Mouse (Mus musculus): ENCODE results near the gene Usp28.
"Not testable (repeated sequence)": the region's sequence is repeated elsewhere in the genome, so short reads cannot be mapped to it uniquely, and the experiment has no call there.

The Usp28 gene

DNA sequence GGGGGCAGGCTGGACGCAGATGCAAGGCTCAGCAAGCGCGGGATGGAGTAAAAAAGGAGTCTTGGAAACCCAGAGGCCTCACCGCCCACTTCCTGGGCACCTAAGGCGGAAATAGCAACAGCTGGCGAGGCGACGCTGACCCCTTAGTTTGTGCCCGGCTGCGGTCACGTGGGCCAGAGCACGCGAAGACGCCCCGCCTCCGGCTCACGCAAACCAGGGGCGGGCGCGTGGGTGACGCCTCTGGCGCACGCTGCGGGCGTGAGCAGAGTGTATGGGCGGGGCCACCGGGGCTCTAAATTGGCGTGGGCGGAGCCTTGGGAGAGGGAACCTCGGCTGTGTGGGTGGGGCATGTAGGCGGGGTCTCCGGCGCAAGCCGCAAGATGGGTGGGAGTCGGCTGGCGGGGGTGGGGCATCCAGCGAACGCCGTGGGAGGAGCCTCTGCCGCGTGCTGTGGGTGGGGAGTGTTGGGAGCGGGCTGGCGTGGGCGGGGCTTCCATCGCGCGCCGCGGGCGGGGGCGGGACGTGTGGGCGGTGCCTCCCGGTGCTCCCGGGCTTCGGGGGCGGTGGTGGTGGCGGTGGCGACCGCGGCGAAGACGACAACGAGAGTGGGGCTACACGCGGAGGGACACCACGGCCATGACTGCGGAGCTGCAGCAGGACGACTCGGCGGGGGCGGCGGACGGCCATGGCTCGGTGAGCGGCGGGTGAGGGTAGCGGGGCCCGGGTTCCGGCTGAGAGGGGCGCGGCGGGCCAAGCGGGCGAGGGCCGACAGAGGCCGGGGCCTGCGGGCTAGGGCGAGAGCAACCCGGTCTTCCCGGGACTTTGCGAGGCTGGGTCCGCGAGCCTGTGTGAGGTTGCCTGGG, at the start of gene Usp28:
Gene Usp28, plus strand, starts transcription at position 531 of the 863 bp plus-strand sequence.
- DNase-seq (ENCODE audit: extremely low read depth, low read depth, low spot score), result peak; percentile 45

DNA sequence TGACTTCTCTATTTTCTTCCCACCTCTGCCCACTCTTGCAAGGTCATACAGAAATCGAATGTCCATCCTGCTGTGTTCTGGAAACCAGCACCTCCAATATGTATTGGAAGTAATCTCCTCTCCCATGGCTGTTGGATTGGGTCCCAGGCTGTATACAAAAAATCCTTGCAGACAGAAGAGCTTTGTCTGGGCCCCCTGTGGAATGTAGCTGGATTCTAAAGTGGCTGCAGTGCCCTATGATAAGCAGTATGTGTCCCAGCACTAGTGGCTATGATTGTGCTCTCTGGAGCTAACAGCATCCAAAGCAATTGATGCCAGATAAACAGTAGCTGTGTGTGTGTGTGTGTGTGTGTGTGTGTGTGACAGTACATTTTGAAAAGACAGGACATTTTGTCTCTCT, 42.8 kb upstream of the Usp28 start:
- no peak for DNase-seq (ENCODE audit: extremely low read depth, low read depth, low spot score)

DNA sequence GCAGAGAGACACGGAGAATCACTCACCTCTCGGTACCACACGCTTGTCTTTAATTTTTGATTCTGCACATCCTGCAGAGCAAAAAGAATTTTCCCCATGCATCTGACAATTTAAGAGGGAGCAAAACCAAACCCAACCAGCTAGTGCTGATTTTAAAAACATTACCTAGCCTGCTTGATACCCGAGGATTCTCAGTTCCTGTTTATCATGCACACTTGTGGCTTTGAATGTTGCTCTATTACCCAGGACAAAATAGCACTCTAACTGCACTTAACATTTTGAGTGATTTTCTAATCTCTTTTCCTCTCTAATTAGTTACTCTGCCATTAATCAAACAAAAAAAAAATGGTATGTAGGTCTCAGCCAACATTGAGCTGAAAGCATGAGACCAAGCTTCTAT, 37.6 kb upstream of the Usp28 start:
- no peak for DNase-seq (ENCODE audit: extremely low read depth, low read depth, low spot score)

DNA sequence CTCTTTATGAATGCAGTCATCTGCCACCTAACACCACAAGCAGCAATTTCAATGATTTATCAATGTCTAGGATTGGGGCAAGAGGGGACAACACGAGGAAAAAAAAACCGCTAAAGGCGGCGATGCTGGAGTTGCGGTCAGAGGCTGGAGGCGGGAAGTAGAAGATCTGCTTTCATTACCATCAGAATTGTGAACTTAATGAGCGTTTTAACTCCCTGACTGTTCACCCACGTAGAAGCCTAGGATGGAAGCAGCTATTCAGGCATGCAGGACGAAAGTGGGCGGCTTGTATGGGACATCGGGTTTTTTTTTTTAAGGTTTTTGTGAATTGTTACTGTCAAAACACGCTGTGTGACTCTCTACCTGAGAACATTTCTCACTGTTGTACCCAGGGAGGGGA, 23.9 kb upstream of the Usp28 start:
- no peak for DNase-seq (ENCODE audit: extremely low read depth, low read depth, low spot score)

DNA sequence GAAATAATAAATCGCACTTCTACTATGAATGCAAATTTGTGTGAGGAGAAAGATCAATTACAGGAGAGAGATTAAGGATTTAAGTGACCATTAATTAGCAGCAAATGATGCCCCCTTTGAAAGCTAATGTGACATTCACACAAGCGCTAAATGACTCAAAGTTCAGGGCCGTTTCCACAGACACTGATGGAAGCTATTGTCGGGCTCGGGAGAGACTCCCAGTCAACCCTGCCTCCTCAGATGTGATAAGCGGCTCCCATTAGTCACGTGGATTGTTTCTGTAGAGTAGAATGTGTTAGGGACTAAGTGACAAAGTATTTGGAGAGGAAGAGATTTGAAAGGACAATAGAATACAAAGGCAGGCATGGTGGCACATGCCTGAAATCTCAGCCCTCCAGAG, 23.0 kb upstream of the Usp28 start:
- no peak for DNase-seq (ENCODE audit: extremely low read depth, low read depth, low spot score)

DNA sequence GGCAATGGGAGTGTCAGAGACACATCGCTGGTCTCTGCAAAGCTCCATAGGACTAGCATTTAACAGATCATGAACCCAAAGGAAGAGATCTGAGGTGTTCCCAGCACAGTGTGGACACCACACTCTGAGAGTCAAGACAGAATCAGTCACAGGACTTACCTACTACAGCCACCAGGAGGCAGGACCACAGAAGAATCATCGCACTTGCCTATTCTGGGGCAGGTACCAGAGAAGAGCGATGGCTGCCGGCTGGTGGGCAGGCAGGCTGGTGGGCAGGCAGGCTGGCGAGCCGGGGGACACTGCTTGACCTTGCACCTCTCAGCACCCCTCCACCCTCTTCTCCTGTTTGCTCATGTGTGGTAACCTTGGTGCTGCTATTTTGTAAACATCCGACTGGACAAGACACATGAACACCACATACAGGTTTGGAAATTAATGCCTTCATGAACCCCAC, 20.6 kb upstream of the Usp28 start, which contains the start of gene Htr3b:
Gene Htr3b, minus strand, starts transcription at position 404 of the 454 bp plus-strand sequence.
- no peak for DNase-seq (ENCODE audit: extremely low read depth, low read depth, low spot score)

DNA sequence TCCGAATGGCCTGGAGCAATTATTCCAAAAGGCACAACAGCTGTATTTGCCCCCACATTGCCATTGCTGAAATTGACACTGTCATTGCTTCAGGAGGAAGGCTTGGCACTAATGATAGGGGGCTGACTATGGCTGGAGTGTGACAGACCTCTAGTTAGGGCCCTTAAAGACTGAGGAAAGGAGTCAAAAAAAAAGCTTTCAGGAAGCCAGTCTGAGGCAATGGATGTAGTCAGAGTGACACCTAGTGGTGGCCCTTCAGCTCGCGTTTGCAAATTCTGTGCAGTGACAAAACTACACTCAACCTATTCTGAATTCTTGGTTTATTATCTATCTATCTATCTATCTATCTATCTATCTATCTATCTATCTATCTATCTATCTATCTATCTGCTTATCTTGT, 12.7 kb upstream of the Usp28 start:
- no peak for DNase-seq (ENCODE audit: extremely low read depth, low read depth, low spot score)

DNA sequence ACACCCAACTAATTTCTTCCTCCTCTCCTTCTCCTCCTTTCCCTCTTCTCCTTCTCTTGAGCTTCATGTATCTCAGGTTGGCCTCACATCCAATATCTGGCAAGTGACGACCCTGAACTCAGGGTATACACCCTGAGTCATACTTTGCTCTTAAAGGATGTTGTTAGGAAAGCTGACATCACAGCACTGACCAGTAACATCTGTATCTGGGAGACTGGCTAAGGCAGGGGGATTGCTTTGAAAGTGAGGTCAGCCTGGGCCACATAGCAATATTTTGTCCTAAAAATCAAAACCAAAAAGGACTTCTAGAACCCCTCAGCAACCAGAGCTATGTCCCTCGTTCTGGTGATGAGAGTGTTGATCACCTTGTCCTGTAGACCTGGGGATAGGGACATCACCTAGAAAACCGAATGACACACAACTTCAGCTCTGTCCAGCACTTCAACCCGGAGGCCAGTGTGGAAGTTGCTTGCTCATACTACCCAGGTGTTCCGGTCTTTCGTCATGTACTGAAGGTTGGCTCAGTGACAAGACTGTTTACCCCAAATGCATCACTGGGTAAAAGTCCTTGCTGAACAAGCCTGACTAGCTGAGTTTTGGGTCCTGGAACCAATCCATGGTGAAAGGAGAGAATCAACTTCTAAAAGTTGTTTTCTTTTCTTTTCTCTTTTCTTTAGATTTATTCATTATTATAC, 8.4 kb upstream of the Usp28 start:
- no peak for DNase-seq (ENCODE audit: extremely low read depth, low read depth, low spot score)

DNA sequence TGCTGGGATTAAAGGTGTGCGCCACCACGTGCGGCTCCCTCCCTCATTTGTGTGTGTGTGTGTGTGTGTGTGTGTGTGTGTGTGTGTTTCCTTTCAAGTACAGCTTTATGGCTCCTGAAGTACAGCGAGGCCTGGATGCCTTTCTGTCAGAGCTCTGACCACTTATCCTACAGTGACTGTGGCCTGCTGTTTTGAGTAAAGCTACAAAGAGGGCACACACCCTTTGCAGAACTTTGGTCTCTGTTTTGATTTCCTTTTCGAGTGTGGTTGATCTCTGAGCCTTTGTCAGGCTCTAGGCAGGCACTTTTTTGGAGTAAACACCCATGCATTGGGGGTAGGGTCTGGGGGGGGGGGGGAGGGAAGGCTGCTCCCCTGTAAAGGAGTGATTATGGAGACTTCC, 4.8 kb upstream of the Usp28 start:
- DNase-seq (ENCODE audit: extremely low read depth, low read depth, low spot score), result no peak

DNA sequence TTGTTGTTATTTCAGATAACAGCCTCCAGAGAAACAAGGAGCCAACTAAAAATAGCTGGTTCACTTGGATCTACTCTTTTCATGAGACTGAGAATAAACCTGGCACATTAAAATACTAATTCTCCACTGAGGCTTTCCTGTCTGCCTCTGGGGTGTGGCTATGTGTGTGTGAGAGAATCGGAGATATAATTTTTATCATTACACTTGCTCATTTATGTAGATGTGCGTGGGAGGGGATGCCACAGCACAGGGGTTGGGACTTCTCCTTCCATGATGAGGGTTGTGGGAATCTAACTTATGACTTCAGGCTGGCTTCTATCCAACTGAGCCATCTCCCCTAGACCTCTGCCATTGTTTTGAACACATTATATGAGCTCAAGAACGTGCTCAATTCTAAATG, 4.4 kb upstream of the Usp28 start:
- DNase-seq (ENCODE audit: extremely low read depth, low read depth, low spot score), result no peak

DNA sequence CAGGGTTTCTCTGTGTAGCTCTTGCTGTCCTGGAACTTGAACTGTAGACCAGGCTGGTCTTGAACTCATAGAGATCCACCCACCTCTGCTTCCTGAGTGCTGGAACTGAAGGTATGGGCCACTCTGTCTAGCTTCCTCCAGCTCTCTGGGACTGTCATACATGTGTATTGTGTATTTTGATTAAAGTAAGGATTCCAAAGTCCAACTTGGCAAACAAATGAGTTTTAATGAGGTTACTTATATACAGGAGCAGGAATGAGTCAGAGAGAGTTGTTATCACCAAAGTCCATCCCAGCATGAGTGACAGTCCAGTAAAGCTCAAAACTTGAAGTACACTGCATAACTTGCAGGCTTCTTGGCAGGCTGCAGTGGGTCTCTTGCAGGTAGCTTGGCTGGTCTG, 3.3 kb upstream of the Usp28 start:
- no peak for DNase-seq (ENCODE audit: extremely low read depth, low read depth, low spot score)

DNA sequence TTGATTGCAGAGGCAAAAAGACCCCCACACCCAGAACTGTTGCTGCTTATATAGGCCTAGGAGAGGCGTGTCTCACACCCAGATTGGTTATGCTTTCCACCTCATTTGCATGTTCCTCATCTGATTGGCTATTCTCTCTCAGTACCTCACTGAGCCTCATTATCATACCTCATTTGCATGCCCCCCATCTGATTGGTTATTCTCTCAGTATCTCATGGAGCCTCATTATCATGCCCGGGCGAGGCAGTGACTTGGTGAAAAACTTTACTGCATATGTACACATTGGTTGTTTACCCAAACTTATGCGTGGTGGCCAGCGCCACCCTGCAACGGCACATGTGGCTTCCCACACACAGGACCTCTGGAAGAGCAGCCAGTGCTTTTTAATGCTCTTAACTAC, 1.4 kb upstream of the Usp28 start:
- DNase-seq (ENCODE audit: extremely low read depth, low read depth, low spot score), result not testable (repeated sequence)

DNA sequence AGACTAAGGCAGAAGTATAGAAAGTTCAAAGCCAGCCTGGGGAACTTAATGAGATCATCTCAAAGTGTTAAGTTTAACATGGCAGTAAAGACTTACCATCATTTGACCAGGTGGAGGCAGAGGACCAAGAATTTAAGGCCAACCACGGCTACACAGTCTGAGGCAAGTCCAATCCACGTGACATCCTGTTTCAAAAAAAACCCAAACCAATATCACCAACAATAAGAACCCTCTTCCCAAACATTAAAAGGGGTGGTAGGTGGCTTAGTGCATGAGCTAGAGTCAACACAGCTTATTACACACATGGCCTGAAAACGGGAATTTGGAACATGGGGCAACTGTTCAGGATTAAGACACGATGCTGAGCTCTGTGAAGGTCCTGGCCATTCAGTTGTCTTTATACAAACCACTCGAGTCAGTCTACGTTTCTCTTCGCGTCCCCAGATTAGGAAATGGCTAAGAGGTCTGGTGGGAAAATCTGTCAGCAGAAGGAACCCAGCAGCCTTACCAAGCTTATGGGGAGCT, 793 bp upstream of the Usp28 start:
- no peak for DNase-seq (ENCODE audit: extremely low read depth, low read depth, low spot score)

DNA sequence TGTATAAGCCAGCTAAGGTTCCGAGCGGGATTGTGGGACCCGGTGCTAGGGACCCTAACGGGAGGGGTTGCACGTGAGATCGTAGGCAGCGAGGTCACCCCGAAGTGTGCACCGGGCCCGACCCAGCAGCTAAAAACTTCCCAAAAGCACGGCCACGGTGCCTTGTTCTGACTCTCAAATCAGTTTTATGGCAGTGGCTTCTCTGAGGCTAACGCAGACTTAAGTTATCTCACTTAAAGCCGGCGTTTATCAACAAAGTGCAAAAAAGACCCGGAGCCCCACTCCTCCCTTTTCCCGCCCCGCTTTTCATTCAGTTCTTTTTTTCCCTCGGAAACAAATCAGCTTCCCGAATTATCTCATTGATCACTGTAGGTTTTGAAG, 523 bp downstream of the Usp28 start:
- no peak for DNase-seq (ENCODE audit: extremely low read depth, low read depth, low spot score)

DNA sequence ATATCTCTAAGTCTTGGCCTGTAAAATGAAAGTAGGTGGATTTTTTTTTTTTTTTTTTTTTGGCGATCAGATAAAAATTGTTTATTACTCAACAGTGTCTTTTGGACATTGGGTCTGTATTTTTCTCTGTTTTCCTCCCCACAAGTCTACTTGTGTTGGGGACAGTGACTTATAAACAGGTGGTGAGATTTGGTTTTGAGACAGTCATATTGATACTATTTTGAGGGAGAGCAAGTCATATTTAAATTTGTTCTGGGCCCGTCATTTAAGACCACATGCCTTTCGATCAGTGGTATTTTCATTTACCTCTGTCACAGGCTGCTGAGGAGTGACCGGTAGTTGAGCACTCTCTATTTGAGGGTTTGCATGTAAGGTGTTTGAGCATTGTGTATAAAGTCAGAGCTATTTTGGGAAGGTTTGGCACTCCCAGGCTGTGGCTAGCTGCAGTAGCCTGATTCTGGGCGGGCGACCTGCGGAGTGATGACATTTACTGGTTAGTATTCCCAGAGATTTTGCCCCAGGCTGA, 1.5 kb downstream of the Usp28 start:
- no peak for DNase-seq (ENCODE audit: extremely low read depth, low read depth, low spot score)

DNA sequence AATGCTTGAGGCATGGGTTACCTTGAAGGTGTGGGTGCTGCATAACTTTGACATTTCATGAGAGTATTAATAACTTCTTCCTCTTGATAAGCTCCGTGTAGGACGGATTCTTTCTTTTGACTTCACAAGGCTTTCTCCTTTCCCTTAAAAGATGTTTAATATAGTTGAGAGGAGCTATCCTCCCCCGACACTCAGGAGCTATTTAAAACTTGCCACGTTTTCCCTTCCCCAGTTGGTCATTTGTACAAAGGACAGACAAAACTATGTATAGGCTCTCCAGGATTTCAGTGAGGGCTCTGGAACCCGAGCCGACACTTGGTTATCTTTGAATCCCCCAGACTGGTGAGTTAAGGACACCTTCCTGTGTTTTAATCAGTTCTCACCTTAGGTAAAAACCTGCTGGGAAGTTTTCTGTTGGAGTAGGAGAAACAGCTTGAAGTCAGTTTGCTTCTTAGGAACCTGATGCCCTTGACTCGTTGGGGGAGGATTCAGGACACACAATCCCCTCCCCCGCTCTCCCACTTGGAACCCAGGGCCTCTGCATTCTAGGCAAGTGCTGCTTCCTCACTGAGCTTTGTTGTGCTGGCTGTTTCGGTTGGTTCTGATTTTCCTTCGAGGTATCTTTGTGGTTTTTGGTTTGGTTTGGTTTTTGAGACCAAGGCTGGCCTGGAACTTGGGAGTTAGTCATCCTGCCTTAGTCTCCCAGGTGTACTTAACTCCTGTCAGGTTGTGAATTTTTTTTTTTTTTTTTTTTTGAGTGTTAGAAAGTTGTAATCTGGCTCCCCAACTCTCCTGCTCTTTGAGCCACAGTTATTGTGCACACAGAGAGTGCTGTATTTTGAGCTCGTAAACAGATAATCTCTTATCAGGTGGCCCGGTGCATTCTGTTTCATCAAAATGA, 2.3 kb downstream of the Usp28 start:
- no peak for DNase-seq (ENCODE audit: extremely low read depth, low read depth, low spot score)

DNA sequence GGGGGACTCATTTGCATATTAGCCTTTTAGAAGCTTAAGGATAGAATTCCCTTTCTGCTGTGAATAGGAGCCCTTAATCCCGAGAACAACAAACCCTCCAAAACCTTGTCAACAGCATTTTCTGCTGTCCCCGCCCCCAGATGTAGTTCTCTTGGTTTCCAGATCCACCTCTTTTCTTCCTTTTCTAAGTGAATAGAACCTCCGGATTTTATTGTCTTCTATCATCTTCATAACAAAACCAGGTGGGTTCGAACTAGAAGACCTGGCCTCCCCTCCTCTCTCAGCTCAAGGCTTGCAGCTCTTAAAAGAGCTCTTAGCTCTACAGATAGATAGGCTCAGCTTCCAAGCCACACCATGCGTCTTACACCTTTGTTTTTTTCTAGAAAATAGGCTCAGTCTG, 6.5 kb downstream of the Usp28 start:
- no peak for DNase-seq (ENCODE audit: extremely low read depth, low read depth, low spot score)

DNA sequence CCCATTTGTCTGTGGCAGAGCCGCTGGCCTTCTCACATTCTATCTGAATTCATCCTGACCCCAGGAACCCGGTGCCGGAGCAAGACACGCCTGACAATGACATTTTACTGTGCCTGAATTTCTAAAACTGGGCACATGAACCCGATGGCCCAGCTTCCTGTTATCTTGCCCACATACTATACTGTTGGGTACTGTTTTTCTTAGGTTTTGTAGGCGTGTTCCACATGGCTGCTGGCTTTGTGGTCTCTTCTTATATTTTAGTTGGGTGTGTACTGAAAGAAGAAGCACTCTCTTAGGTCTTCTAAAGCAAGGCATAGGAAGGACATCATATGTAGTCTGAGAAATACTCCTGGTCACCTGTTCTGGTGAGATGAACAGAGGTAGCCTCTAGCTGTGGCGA, 9.6 kb downstream of the Usp28 start:
- no peak for DNase-seq (ENCODE audit: extremely low read depth, low read depth, low spot score)

DNA sequence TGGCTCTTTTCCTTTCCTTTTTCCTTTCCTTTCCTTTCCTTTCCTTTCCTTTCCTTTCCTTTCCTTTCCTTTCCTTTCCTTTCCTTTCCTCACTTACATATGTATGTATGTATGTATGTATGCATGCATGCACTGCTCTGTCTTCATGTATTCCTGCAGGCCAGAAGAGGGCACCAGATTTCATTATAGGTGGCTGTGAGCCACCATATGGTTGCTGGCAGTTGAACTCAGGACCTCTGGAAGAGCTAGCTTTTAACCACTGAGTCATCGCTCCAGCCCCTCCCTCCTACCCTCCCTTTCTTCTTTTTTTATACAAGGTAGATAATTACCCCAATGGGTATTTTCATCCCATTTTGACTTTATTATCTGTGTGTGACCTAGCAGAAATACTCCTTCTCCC, 10.6 kb downstream of the Usp28 start:
- no peak for DNase-seq (ENCODE audit: extremely low read depth, low read depth, low spot score)

DNA sequence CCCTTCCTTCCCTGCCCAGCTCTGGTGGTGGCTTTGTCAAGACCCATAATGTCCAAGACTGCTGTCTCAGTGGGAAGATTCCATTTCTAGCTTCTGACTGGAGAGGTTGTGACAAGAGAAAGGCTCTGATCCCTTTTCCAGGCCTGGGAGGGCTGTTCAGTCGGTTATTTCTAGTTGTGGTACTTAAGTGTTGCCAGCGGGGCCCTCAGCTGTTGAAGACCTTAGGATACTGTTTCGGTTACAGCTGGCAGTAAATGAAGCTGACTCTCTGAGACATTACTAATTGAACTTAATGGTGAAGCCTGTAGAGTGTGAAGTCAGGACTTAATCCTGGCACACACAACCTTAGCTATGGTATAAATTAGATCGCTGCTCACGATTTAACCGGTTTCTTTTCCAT, 14.1 kb downstream of the Usp28 start:
- DNase-seq (ENCODE audit: extremely low read depth, low read depth, low spot score), result no peak

DNA sequence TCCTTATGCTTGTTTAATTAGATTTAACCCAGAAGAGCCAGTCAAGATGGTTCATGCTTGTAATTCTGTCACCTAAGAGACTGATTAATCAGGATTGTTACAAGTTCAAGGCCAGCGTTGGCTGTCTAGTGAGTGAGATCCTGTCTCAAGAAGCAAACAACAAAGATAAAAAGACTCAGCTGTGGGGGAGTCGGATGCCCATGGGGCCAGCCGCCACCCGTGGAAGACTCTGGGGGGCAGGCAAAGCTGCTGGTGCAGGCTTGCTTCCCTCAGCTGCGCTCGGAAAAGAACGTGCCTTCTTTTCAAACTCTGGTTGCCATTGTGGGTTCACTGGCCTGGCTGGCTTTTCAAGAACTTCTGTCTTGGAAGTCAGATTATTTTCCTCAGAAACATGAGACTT, 30.6 kb downstream of the Usp28 start:
- no peak for DNase-seq (ENCODE audit: extremely low read depth, low read depth, low spot score)
